Mouse (Mus musculus): Measurements from ENCODE around the gene Sppl2b. TPM values are rescaled to one million over a fixed set of nuclear protein-coding genes. Genes with fewer than 3 reads are reported as not detected.
A peak's percentile ranks its signal among the peaks of the same experiment; 100 is the strongest.

Sppl2b gene
- polyA plus RNA-seq, 1 experiment = 127 TPM

- WGBS = 89% methylated on average over 4 of the region's 4 CpGs
- TF ChIP-seq CTCF (IDR thresholded peaks at IDR 0.05; ENCODE audit: extremely low read depth, insufficient read depth, insufficient read length, insufficient replicate concordance) = no peak
- no peak for TF ChIP-seq POLR2A (IDR thresholded peaks at IDR 0.05; ENCODE audit: low read depth, low read length)
Observed at GRCm38 (mm10) chr10:80911354-80911753, 56.3 kb downstream of the Sppl2b start.

GRCm38 (mm10) chr10:80911891-80912290, 56.8 kb downstream of the Sppl2b start:
- no peak overlapping the region for H3K27ac ChIP-seq (ENCODE audit: insufficient read depth, low read length)
- DNase-seq (ENCODE audit: low read depth in 1 of 2, low spot score in 2 of 2) = no peak
- H3K4me3 ChIP-seq (ENCODE audit: extremely low read depth, insufficient read depth, insufficient read length) = no peak overlapping the region
- H3K36me3 ChIP-seq (ENCODE audit: control insufficient read depth, insufficient read depth, low read length) = peaks cover 1% of the 10 kb centered on the region; the same call in 1 of the 2 replicates
- TF ChIP-seq CTCF (IDR thresholded peaks at IDR 0.05; ENCODE audit: extremely low read depth, insufficient read depth, insufficient read length, insufficient replicate concordance) = no peak
- no peak for TF ChIP-seq POLR2A (IDR thresholded peaks at IDR 0.05; ENCODE audit: low read depth, low read length)
- H3K4me1 ChIP-seq (ENCODE audit: control insufficient read depth, insufficient read depth, insufficient read length) = no peaks in the 10 kb centered on the region; the same call in 1 of the 2 replicates
- no peaks in the 10 kb centered on the region for H3K27me3 ChIP-seq (ENCODE audit: control insufficient read depth, insufficient read depth, low read length)

More at GRCm38 (mm10) chr10:80911354-80911753, 56.3 kb downstream of the Sppl2b start:
- no peaks in the 10 kb centered on the region for H3K27me3 ChIP-seq (ENCODE audit: control insufficient read depth, insufficient read depth, low read length)
- no peak overlapping the region for H3K27ac ChIP-seq (ENCODE audit: insufficient read depth, low read length)
- H3K4me1 ChIP-seq (ENCODE audit: control insufficient read depth, insufficient read depth, insufficient read length) = no peaks in the 10 kb centered on the region; the same call in 1 of the 2 replicates
- H3K4me3 ChIP-seq (ENCODE audit: extremely low read depth, insufficient read depth, insufficient read length) = no peak overlapping the region
- no peak for DNase-seq (ENCODE audit: low read depth in 1 of 2, low spot score in 2 of 2)
- H3K36me3 ChIP-seq (ENCODE audit: control insufficient read depth, insufficient read depth, low read length) = peaks cover 1% of the 10 kb centered on the region; the same call in 1 of the 2 replicates

- Histone ChIP-seq H3K27me3 (ENCODE audit: control insufficient read depth, insufficient read depth, low read length) (no peaks in the 10 kb centered on the region), H3K27ac (ENCODE audit: insufficient read depth, low read length) (no peak overlapping the region), H3K36me3 (ENCODE audit: control insufficient read depth, insufficient read depth, low read length) (no peaks in the 10 kb centered on the region; the same call in 1 of the 2 replicates), H3K4me1 (ENCODE audit: control insufficient read depth, insufficient read depth, insufficient read length) (peaks cover 3% of the 10 kb centered on the region; the same call in 1 of the 2 replicates), H3K4me3 (ENCODE audit: extremely low read depth, insufficient read depth, insufficient read length) (no peak overlapping the region)
- DNase-seq (ENCODE audit: low read depth in 1 of 2, low spot score in 2 of 2) = no peak
- 97% methylated on average over 7 of the region's 8 CpGs for WGBS
- TF ChIP-seq POLR2A (IDR thresholded peaks at IDR 0.05; ENCODE audit: low read depth, low read length) = no peak
- no peak for TF ChIP-seq CTCF (IDR thresholded peaks at IDR 0.05; ENCODE audit: extremely low read depth, insufficient read depth, insufficient read length, insufficient replicate concordance)
Observed at GRCm38 (mm10) chr10:80913364-80914011, 58.4 kb downstream of the Sppl2b start.

- TF ChIP-seq CTCF (IDR thresholded peaks at IDR 0.05; ENCODE audit: extremely low read depth, insufficient read depth, insufficient read length, insufficient replicate concordance) = no peak
- no peak for TF ChIP-seq POLR2A (IDR thresholded peaks at IDR 0.05; ENCODE audit: low read depth, low read length)
- Histone ChIP-seq H3K27ac (ENCODE audit: insufficient read depth, low read length) (no peak overlapping the region), H3K4me1 (ENCODE audit: control insufficient read depth, insufficient read depth, insufficient read length) (peaks cover 3% of the 10 kb centered on the region; the same call in 1 of the 2 replicates), H3K36me3 (ENCODE audit: control insufficient read depth, insufficient read depth, low read length) (no peaks in the 10 kb centered on the region; the same call in 1 of the 2 replicates), H3K4me3 (ENCODE audit: extremely low read depth, insufficient read depth, insufficient read length) (no peak overlapping the region), H3K27me3 (ENCODE audit: control insufficient read depth, insufficient read depth, low read length) (no peaks in the 10 kb centered on the region)
- 64% methylated on average over 5 of the region's 5 CpGs for WGBS
- DNase-seq (ENCODE audit: low read depth in 1 of 2, low spot score in 2 of 2) = no peak
Observed at GRCm38 (mm10) chr10:80914253-80914656, 59.2 kb downstream of the Sppl2b start.

GRCm38 (mm10) chr10:80915260-80915659, 60.2 kb downstream of the Sppl2b start:
- no peak for DNase-seq (ENCODE audit: low read depth in 1 of 2, low spot score in 2 of 2)
- no peaks in the 10 kb centered on the region for H3K36me3 ChIP-seq (ENCODE audit: control insufficient read depth, insufficient read depth, low read length)
- H3K27me3 ChIP-seq (ENCODE audit: control insufficient read depth, insufficient read depth, low read length) = no peaks in the 10 kb centered on the region
- peaks cover 3% of the 10 kb centered on the region; the same call in 1 of the 2 replicates for H3K4me1 ChIP-seq (ENCODE audit: control insufficient read depth, insufficient read depth, insufficient read length)
- WGBS = 73% methylated on average over 2 of the region's 2 CpGs
- TF ChIP-seq CTCF (IDR thresholded peaks at IDR 0.05; ENCODE audit: extremely low read depth, insufficient read depth, insufficient read length, insufficient replicate concordance) = no peak
- no peak for TF ChIP-seq POLR2A (IDR thresholded peaks at IDR 0.05; ENCODE audit: low read depth, low read length)
- no peak overlapping the region for H3K27ac ChIP-seq (ENCODE audit: insufficient read depth, low read length)
- no peak overlapping the region for H3K4me3 ChIP-seq (ENCODE audit: extremely low read depth, insufficient read depth, insufficient read length)

GRCm38 (mm10) chr10:80915736-80916135, 60.7 kb downstream of the Sppl2b start:
- TF ChIP-seq POLR2A (IDR thresholded peaks at IDR 0.05; ENCODE audit: low read depth, low read length) (no peak), CTCF (IDR thresholded peaks at IDR 0.05; ENCODE audit: extremely low read depth, insufficient read depth, insufficient read length, insufficient replicate concordance) (no peak)
- 93% methylated on average over 4 of the region's 4 CpGs for WGBS
- H3K4me3 ChIP-seq (ENCODE audit: extremely low read depth, insufficient read depth, insufficient read length) = no peak overlapping the region
- peaks cover 3% of the 10 kb centered on the region; the same call in 1 of the 2 replicates for H3K4me1 ChIP-seq (ENCODE audit: control insufficient read depth, insufficient read depth, insufficient read length)
- no peaks in the 10 kb centered on the region for H3K27me3 ChIP-seq (ENCODE audit: control insufficient read depth, insufficient read depth, low read length)
- H3K27ac ChIP-seq (ENCODE audit: insufficient read depth, low read length) = no peak overlapping the region
- no peaks in the 10 kb centered on the region for H3K36me3 ChIP-seq (ENCODE audit: control insufficient read depth, insufficient read depth, low read length)
- DNase-seq (ENCODE audit: low read depth in 1 of 2, low spot score in 2 of 2) = no peak

- Histone ChIP-seq H3K27ac (ENCODE audit: insufficient read depth, low read length) (no peak overlapping the region), H3K36me3 (ENCODE audit: control insufficient read depth, insufficient read depth, low read length) (no peaks in the 10 kb centered on the region), H3K27me3 (ENCODE audit: control insufficient read depth, insufficient read depth, low read length) (no peaks in the 10 kb centered on the region), H3K4me1 (ENCODE audit: control insufficient read depth, insufficient read depth, insufficient read length) (peaks cover 3% of the 10 kb centered on the region; the same call in 1 of the 2 replicates), H3K4me3 (ENCODE audit: extremely low read depth, insufficient read depth, insufficient read length) (peak overlapping the region; percentile 81)
- TF ChIP-seq CTCF (IDR thresholded peaks at IDR 0.05; ENCODE audit: extremely low read depth, insufficient read depth, insufficient read length, insufficient replicate concordance) (no peak), POLR2A (IDR thresholded peaks at IDR 0.05; ENCODE audit: low read depth, low read length) (no peak)
- WGBS = 4% methylated on average over 15 of the region's 15 CpGs
- DNase-seq (ENCODE audit: low read depth in 1 of 2, low spot score in 2 of 2) = no peak
Observed at GRCm38 (mm10) chr10:80917336-80917778, 62.3 kb downstream of the Sppl2b start.
